Mouse (Mus musculus): ENCODE results near the gene Crip3.

The Crip3 gene

GRCm38 (mm10) chr17:46428761-46429414 lies at the start of gene Crip3:
TSS of gene Crip3 (plus strand) at chr17:46428926.
- DNase-seq (ENCODE audit: low spot score in 2 of 2), result no peak

GRCm38 (mm10) chr17:46383294-46384060 lies 45.2 kb upstream of the Crip3 start, which contains the start of gene Zfp318:
TSS of gene Zfp318 (plus strand) at chr17:46383731.
- peak; percentile 95 to 97 for DNase-seq (ENCODE audit: low spot score in 2 of 2)

DNA sequence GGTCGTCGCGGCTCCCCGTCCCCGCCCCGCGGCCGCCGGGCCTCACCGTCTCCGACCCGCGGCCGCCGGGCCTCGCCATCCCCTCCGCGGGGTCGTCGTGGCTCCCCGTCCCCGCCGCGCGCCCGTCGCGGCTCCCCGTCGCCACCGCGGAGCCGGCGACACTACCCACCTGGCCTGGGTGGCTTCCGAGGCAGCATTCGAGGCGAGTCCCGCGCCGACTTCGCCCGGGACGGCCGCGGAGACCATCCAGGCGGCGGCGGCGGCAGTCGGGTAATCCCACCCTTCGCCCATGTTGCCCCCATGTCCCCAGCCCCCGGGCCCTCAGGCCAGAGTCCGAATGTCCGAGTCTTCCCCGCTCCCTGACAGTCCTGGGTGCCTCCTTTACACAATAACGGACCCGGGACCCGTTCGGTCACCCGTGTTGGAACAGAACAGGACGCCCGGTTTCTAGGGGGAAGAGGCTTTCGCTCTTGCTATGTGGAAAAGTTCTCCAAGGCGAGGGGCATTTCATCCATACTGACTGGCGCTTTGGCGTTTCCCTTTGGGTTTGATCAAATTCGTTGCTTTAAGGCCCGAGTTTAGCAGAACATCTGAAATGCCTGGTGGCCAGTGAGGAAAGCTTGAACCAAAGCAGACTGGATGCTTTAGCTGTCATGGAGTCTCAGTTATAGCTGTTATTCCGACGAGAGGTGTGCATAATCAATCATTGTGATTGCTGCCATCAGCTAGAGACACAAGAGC lies 44.5 kb upstream of the Crip3 start:
- DNase-seq (ENCODE audit: low spot score in 2 of 2), result peak; percentile 17 to 26

DNA sequence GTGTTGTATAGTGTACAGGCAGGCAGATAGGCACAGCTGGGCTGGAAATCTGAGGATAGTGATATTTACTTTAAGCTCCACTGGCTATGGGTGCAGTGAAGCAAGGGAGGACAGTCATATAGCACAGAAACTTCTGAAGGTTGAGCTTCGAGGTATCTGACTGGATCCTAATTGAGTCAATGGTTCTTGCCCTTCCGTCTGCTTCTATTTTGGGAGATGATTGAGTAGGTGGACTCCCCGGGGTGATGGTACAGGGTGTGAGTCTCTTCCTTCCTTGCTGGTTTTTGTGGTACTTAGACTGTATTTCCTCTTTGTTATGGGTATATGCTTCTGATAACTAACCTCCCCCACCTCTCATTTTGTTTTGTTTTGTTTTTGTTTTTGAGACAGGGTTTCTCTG lies 40.5 kb upstream of the Crip3 start:
- DNase-seq (ENCODE audit: low spot score in 2 of 2), result no peak

- DNase-seq (ENCODE audit: low spot score in 2 of 2), result peak in 1 of 2 experiments; percentile 16
These were observed 35.7 kb upstream of the Crip3 start for GRCm38 (mm10) chr17:46393012-46393411.

DNA sequence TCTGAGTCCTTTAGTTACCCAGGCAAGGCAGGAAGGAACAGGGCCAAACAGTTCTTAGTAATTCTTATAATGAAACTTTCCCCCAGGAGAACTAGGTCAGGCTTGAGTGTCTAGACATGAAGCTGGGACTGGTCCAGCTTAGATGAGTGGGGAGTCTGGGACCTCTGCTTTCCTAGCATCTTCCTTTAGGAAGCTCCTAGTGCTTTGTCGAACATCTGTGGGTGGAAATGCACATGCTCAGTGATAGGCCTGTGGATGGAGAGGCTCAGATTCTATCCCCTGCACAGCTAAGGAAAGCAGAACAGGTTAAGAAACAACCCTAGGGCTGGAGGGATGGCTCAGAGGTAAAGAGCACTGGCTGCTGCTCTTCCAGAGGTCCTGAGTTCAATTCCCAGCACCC lies 34.1 kb upstream of the Crip3 start:
- DNase-seq (ENCODE audit: low spot score in 2 of 2), result no peak

DNA sequence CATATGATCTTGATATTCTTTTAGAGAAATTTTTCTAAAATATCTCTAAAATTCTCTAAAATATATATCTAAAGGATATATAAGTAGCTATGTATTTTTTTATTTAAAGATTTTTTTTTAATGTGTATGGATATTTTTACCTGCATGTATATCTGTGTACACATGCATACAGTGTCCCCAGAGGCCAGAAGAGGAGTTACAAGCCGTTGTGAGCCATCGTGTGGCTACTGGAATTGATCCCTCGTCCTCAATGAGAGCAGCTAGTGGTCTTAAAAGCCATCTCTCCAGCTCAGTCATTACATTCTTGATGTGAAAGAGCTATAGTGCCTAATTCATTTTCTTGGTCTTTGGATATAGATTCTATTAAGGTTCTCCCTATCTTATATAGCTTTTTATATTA lies 20.2 kb upstream of the Crip3 start:
- DNase-seq (ENCODE audit: low spot score in 2 of 2), result no peak

- no peak for DNase-seq (ENCODE audit: low spot score in 2 of 2)
These were observed 10.1 kb upstream of the Crip3 start for GRCm38 (mm10) chr17:46418628-46419027.

- no peak for DNase-seq (ENCODE audit: low spot score in 2 of 2)
These were observed 9.0 kb upstream of the Crip3 start for GRCm38 (mm10) chr17:46419717-46420116.

DNA sequence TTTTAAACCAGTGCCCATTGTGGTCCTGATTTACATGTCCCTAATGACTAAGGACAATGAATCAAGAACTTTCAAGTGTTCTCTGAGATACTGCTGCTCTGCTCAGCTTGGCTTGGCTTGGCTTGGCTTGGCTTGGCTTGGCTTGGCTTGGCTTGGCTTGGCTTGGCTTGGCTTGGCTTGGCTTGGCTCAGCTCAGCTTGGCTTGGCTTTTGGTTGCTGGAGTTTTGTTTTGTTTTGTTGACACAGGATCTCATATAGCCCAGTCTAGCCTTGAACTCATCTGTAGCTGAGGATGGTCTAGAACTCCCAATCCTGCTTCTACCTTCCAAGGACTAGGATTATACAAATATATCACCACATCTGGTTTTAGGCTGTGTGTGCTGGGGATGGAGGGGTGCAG lies 2.2 kb upstream of the Crip3 start:
- no peak for DNase-seq (ENCODE audit: low spot score in 2 of 2)

- no peak for DNase-seq (ENCODE audit: low spot score in 2 of 2)
These were observed 4.9 kb downstream of the Crip3 start for GRCm38 (mm10) chr17:46433627-46434026.

DNA sequence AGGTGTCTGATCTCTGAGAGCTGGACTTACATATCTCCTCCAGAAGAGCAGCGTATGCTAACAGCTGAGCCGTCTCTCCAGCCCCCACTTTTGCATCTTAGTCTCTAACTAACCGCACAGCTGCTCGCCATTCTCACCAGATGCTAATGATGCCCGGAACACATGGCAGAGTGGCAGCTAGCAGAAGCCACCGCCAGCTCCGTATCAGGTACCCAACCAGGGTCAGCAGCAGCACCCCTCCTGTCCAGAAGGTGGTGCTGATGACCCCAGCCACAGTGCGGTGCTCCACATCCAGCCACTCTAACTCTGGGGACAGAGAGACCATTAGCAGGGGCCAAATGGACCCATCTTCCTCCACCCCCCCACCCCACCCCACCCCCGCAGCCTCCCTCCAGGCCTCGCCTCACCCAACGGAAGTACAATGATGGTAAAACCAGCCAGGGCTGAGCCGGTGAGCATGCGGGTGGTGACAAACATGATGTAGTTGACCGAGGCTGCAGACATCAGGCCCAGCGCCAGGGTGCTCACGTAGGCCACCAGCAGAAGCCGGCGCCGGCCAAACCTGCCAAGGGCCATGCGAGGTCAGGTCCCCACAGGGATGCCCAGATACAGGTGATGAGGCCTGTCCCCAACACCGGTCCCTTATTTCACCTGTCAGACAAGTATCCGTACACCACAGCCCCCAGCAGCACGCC lies 8.1 kb downstream of the Crip3 start:
- DNase-seq (ENCODE audit: low spot score in 2 of 2), result no peak

DNA sequence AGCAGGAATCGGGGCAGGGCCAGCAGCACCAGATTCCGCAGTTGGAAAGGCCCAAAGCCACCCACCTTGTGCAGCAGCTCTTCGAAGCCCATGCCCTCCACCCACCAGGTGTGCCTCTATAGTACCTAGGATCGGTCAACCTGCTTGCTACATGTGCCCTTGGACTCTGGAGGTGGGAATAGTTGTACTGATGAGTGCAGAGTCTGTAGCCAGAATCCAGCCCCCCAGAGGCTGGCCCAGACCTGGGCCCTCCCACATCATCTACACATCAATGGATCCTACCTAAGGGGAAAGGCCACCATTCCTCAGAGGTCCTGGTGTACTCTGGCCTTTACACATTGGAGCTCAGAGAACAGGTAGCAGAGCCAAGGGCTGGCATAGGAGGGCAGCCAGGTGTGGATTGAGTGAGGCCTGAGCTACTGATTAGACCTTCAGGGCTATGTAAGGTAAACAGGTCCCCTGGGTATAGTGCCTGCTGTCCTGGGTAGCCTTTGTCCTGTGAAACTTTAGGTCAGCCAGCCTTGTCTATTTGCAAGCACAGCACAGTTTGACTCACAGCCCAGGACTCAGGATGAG lies 9.7 kb downstream of the Crip3 start, which contains the start of gene Slc22a7:
TSS of gene Slc22a7 (minus strand) at position 160 of the 576 bp plus-strand sequence.
- DNase-seq (ENCODE audit: low spot score in 2 of 2), result no peak

DNA sequence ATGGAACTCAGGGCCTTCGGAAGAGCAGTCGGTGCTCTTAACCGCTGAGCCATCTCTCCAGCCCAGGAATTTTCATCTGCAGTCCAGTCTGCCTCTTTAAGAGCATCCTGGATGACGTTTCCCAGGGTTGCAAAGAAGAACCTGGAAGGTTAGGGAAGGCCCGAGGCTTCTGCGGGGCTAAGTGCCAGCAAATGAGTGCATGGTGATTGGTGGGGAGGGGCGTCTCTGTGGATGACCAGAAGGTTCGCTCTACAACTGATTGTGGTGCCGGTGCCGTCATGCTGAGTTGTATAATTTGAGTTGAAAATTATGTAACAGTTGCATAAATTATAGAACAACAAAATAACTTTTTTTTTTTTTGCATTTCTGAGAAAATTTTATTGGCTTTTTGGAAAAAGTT lies 10.4 kb downstream of the Crip3 start:
- DNase-seq (ENCODE audit: low spot score in 2 of 2), result no peak

- no peak for DNase-seq (ENCODE audit: low spot score in 2 of 2)
These were observed 16.3 kb downstream of the Crip3 start for GRCm38 (mm10) chr17:46444839-46445579.

DNA sequence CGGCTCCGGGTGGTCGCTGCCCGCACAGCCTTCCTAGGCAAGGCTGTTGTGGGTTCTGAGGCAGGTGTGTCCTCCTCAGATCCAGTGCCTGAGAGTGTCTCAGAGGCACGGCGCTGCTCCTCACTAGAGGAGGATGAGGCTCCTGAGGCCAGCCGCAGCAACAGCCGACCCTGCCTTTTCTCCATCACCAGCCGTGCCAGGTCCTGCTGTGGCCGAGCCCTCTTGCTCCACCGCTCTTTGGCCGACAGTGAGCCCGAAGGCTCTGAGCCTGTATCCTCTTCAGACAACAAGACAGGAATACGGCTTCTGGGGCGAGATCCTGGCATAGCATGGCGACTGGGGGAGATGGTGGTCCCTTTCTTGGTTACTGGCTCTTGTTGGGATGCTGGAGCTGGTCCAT lies 17.5 kb downstream of the Crip3 start:
- DNase-seq (ENCODE audit: low spot score in 2 of 2), result no peak

- no peak for DNase-seq (ENCODE audit: low spot score in 2 of 2)
These were observed 24.0 kb downstream of the Crip3 start for GRCm38 (mm10) chr17:46452683-46453082.

- no peak for DNase-seq (ENCODE audit: low spot score in 2 of 2)
These were observed 24.7 kb downstream of the Crip3 start for GRCm38 (mm10) chr17:46453302-46453948.

GRCm38 (mm10) chr17:46453970-46454411 lies 25.3 kb downstream of the Crip3 start:
- no peak for DNase-seq (ENCODE audit: low spot score in 2 of 2)

GRCm38 (mm10) chr17:46454539-46454938 lies 25.8 kb downstream of the Crip3 start:
- DNase-seq (ENCODE audit: low spot score in 2 of 2), result no peak

Measured in frontal cortex, postnatal 10 days (tissue).